In the genomic region with DNA sequence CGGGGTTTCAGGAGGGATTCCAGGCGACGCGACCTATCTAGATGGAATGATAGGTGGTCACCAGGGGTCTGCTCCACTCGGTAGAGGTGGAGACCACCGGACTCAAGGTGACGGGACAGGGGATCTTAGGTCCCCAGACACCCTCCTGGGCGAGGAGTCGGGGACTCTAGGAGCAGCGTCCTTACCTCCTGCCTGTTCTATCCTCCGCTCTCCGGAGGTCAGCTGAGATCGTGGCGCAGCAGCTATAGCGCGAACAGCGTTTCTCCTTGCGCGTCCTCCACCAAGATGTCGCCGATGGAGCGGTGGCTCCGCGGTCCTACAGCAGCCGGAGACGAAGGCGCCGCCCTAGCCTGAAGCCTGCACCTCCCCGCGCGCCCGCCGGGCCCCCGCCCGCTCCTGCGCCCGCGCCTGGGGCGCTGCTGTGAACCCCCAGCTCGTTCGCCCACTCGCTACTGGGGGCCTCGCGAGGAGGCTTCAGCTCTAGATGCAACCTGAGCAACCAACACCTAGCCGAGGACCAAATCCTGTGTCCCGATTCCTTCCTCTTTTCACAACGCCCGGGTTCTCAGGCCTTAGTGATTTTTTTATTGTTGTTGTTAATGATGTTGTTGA, we compare ENCODE assay signal across 7 mouse cellular contexts. TPM values are rescaled to one million over a fixed set of nuclear protein-coding genes. Genes with fewer than 3 reads are reported as not detected.
DNase-seq lines count a peak whose midpoint lies in the region.

Gene Ccsap, minus strand, starts transcription at position 562 of the 612 bp plus-strand sequence.

- H3K36me3 ChIP-seq in erythroblast, embryonic 14.5 days (ENCODE audit: control insufficient read depth): peaks cover 10% of the 10 kb centered on the region
- peaks cover 6% of the 10 kb centered on the region; the same call in 1 of the 2 replicates for H3K36me3 ChIP-seq in hindbrain, embryonic 10.5 days
- H3K36me3 ChIP-seq in macrophage (ENCODE audit: inconsistent target): no peaks in the 10 kb centered on the region

- peaks cover 31% of the 10 kb centered on the region for H3K4me1 ChIP-seq in erythroblast, embryonic 14.5 days (ENCODE audit: control insufficient read depth)
- peaks cover 28% of the 10 kb centered on the region for H3K4me1 ChIP-seq in hindbrain, embryonic 10.5 days (replicated peaks)

- peak within 1 kb of the TSS; percentile 68 for H3K4me3 ChIP-seq in erythroblast, embryonic 14.5 days (replicated peaks)
- peak within 1 kb of the TSS; percentile 98 for H3K4me3 ChIP-seq in hindbrain, embryonic 10.5 days
- peak within 1 kb of the TSS; percentile 79 for H3K4me3 ChIP-seq in macrophage (ENCODE audit: inconsistent target)

- intact Hi-C loops in left cerebral cortex, postnatal 14 days (cut with DNase I): loop anchor here (5.0 kb wide), 1 partner anchor 33 kb away; the partner anchor contains the start of gene Acta1

- H3K27me3 ChIP-seq in erythroblast, embryonic 14.5 days (ENCODE audit: control insufficient read depth): peaks cover 53% of the 10 kb centered on the region
- peaks cover 43% of the 10 kb centered on the region for H3K27me3 ChIP-seq in hindbrain, embryonic 10.5 days (ENCODE audit: insufficient read depth, poor library complexity, severe bottlenecking)

- peaks cover under 1% of the 10 kb centered on the region; the same call in 1 of the 2 replicates for H3K9me3 ChIP-seq in erythroblast, embryonic 14.5 days (ENCODE audit: control insufficient read depth, low read length)
- H3K9me3 ChIP-seq in hindbrain, embryonic 10.5 days: no peaks in the 10 kb centered on the region

- H3K79me2 ChIP-seq in macrophage (ENCODE audit: inconsistent target): peaks cover 41% of the 10 kb centered on the region

- peak within 1 kb of the TSS; percentile 90 for H3K27ac ChIP-seq in hindbrain, embryonic 10.5 days
- peak within 1 kb of the TSS; percentile 35; the same call in 1 of the 2 replicates for H3K27ac ChIP-seq in macrophage

- peak; percentile 82 for DNase-seq in CD4-positive, CD25-positive, alpha-beta regulatory T cell, adult 2 months (ENCODE audit: low read depth, low spot score)
- peak; percentile 77 for DNase-seq in MN1 (ENCODE audit: low spot score)
- DNase-seq in hindbrain, embryonic 10.5 days (ENCODE audit: low spot score): no peak
- peak; percentile 69 to 71 for DNase-seq in left cerebral cortex, postnatal 14 days (ENCODE audit: low spot score in 2 of 2)
- peak; percentile 64 for DNase-seq in right cerebral cortex, postnatal 4 days

- WGBS in hindbrain, embryonic 10.5 days: 2% methylated on average over 48 of the region's 48 CpGs
- 2% methylated on average over 43 of the region's 48 CpGs for WGBS in macrophage (ENCODE audit: missing documents)

RNA-seq across cellular contexts. Expression of gene Ccsap, which starts in this region (rescaled TPM):
- 0.98 and 1.0 TPM in 2 replicates for polyA plus RNA-seq in erythroblast, embryonic 14.5 days (2012)
- polyA plus RNA-seq in hindbrain, embryonic 10.5 days (2016; fragmentation: Nextera tagmentation; extraction: Ambion mirVana): 7.3 and 8.4 TPM in 2 replicates
- 10 to 100 TPM; 69.8 to 73.6 TPM for total RNA-seq in left cerebral cortex, postnatal 14 days (2021)
- 10 to 100 TPM in 2 of 26 experiments, 1 to 10 TPM in 22, under 1 TPM in 2; 0.91 to 17.6 (median 4.5) TPM for total RNA-seq in macrophage (2018; cell fraction: chromatin; rRNA removed)
- total RNA-seq in macrophage (2018; cell fraction: cytosol; rRNA removed): 1 to 10 TPM in 23 of 26 experiments, under 1 TPM in 3; 0.30 to 4.9 (median 2.5) TPM
- 10 to 100 TPM in 3 of 26 experiments, 1 to 10 TPM in 20, under 1 TPM in 3; 0.69 to 16.2 (median 4.4) TPM for total RNA-seq in macrophage (2018; cell fraction: nucleus; rRNA removed)
- 2.6 to 6.1 TPM (median 3.2 TPM) in 3 replicates for polyA plus RNA-seq in macrophage (2018)
